Mouse (Mus musculus): Measurements from ENCODE around the gene Cdc42ep2. TPM values are rescaled to one million over a fixed set of nuclear protein-coding genes. Genes with fewer than 3 reads are reported as not detected.

Cdc42ep2 gene
- polyA plus RNA-seq, 1 experiment from 2014 or later = 3.8 TPM

DNA sequence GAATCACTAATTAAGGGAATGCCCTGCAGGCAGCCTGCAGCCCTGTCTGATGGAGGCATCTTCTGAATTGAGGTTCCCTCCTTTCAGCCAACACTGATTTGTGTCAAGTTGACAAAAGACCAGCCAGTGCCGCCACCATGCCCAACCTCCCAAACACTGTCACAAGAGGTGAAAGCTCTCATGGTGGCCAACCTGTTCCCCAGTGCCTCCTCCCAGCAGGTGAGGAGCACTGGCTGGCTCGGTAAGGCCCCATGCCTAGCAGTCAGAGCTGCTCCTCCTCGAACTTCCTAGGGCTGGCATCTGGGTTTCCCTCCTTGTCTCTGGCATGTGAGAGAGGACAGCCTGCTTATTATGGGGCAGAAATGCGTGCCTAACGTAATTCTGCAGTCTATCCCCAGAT, 15.1 kb upstream of the Cdc42ep2 start:
- Histone ChIP-seq H3K4me2 (replicated peaks) (no peak overlapping the region), H3K4me1 (peaks cover 15% of the 10 kb centered on the region), H3K9ac (replicated peaks) (no peak overlapping the region), H3K4me3 (no peak overlapping the region), H3K27ac (replicated peaks) (no peak overlapping the region), H3K9me3 (no peaks in the 10 kb centered on the region), H3K27me3 (no peaks in the 10 kb centered on the region), H3K36me3 (peaks cover 37% of the 10 kb centered on the region)
- WGBS = 91% methylated on average over 5 of the region's 5 CpGs
- no peak for ATAC-seq (ENCODE audit: low FRiP score, low read depth)

DNA sequence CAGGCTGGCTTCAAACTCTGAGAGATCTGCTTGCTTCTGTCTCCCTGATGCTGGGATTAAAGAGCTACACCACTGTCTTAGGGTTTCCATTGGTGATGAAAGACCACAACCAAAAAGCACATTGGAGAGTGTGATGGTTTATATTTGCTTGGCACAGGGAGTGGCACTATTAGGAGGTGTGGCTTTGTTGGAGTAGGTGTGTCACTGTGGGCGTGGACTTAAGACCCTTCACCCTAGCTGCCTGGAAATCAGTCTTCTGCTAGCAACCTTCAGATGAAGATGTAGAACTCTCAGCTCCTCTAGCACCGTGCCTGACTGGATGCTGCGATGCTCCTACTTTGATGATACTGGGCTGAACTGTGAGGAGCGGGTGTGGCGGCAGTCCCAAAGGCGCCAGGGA, 13.9 kb upstream of the Cdc42ep2 start:
- H3K4me1 ChIP-seq = peaks cover 15% of the 10 kb centered on the region
- H3K27me3 ChIP-seq = no peaks in the 10 kb centered on the region
- ATAC-seq (ENCODE audit: low FRiP score, low read depth) = no peak
- no peak overlapping the region for H3K4me2 ChIP-seq (replicated peaks)
- 91% methylated on average over 6 of the region's 6 CpGs for WGBS
- H3K9me3 ChIP-seq = no peaks in the 10 kb centered on the region
- H3K4me3 ChIP-seq = no peak overlapping the region
- peaks cover 30% of the 10 kb centered on the region for H3K36me3 ChIP-seq
- no peak overlapping the region for H3K27ac ChIP-seq (replicated peaks)
- H3K9ac ChIP-seq (replicated peaks) = no peak overlapping the region

DNA sequence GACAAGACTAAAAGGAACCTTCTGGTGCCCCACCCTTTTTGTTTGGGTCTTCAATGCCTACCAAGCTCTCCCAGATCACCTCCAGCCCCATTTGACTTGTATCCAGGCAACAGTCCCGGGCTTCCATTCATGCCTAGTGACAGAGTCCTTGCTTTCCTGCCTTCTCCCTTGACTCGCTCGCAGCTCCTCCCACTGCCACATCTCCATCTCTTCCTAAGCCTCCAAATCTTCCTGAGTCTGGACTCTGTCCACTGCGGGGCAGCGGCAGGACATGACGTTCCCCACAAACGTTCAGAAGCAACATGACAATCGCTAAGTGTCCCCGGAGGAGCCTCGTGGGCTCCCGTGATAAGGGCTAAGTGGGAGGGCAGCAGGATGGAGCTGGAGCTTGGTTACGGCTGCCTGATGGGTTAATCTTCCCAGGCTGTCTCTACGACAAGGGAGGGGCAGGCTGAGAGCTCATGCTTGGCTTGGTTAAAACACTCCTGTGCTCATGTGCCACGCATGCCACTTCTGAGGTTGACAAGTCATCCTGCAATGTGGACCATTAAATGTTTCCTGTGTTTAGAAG, 13.3 kb upstream of the Cdc42ep2 start:
- Histone ChIP-seq H3K4me1 (peaks cover 15% of the 10 kb centered on the region), H3K27ac (replicated peaks) (0 out of 2 replicates have a peak overlapping the region, but pooled peaks have one; percentile 3), H3K27me3 (no peaks in the 10 kb centered on the region), H3K4me3 (0 out of 2 replicates have a peak overlapping the region, but pooled peaks have one; percentile 9), H3K9ac (replicated peaks) (no peak overlapping the region), H3K4me2 (replicated peaks) (peak overlapping the region; percentile 36), H3K36me3 (peaks cover 26% of the 10 kb centered on the region), H3K9me3 (no peaks in the 10 kb centered on the region)
- WGBS = 22% methylated on average over 14 of the region's 14 CpGs
- no peak for ATAC-seq (ENCODE audit: low FRiP score, low read depth)

GRCm38 (mm10) chr19:5937095-5937835, 12.6 kb upstream of the Cdc42ep2 start:
- no peak for ATAC-seq (ENCODE audit: low FRiP score, low read depth)
- Histone ChIP-seq H3K9ac (replicated peaks) (no peak overlapping the region), H3K9me3 (no peaks in the 10 kb centered on the region), H3K27me3 (no peaks in the 10 kb centered on the region), H3K4me2 (replicated peaks) (peak overlapping the region; percentile 36; the same call in 1 of the 2 replicates), H3K4me1 (peaks cover 15% of the 10 kb centered on the region), H3K36me3 (peaks cover 19% of the 10 kb centered on the region), H3K27ac (replicated peaks) (0 out of 2 replicates have a peak overlapping the region, but pooled peaks have one; percentile 3), H3K4me3 (no peak overlapping the region)
- WGBS = 66% methylated on average over 21 of the region's 21 CpGs

DNA sequence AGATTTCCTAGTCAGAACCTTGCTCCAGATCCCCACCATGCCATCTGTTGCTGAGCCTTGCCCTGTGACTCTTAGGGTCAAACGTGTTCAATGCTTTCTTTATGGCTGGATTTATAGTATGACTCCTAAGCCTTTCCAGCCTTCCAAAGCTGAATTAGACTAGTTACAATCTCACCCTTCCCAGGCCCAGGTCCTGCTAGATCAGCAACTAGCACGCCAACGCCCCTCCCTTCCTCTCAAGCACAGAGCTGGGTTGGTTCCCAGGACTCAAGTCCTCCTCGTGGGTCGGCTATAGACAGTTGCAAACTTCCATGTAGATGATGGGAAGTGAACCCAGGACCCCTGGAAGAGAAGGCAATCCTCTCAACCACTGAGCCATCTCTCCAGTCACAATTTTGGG, 11.1 kb upstream of the Cdc42ep2 start:
- H3K4me2 ChIP-seq (replicated peaks) = no peak overlapping the region
- H3K9ac ChIP-seq (replicated peaks) = no peak overlapping the region
- no peak overlapping the region for H3K27ac ChIP-seq (replicated peaks)
- H3K9me3 ChIP-seq = no peaks in the 10 kb centered on the region
- H3K36me3 ChIP-seq = peaks cover 9% of the 10 kb centered on the region
- no peaks in the 10 kb centered on the region for H3K27me3 ChIP-seq
- no peak overlapping the region for H3K4me3 ChIP-seq
- ATAC-seq (ENCODE audit: low FRiP score, low read depth) = no peak
- WGBS = 82% methylated on average over 5 of the region's 5 CpGs
- peaks cover 15% of the 10 kb centered on the region for H3K4me1 ChIP-seq

DNA sequence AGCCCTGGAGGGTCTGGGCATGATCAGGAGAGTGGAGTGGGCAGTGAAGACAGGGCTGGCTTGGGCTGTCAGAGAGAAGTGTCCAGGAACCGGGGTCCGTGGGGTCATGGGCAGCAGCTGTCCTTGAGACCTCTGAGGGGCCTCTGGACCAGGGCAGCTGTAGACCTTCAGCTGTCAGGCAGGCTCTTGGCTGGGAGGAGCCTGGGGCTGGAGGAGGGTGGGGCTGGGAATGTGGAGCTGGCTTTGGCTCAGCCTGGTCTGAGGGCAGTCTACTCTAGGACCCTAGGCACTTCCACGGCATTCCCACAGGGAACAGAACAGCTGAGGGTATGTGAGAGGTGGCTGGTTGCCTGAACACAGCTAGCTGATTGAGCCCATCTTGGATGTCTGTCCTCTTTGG, 10.7 kb upstream of the Cdc42ep2 start:
- no peak overlapping the region for H3K4me3 ChIP-seq
- H3K9ac ChIP-seq (replicated peaks) = no peak overlapping the region
- H3K4me2 ChIP-seq (replicated peaks) = no peak overlapping the region
- no peak for ATAC-seq (ENCODE audit: low FRiP score, low read depth)
- 80% methylated on average over 3 of the region's 3 CpGs for WGBS
- H3K27ac ChIP-seq (replicated peaks) = no peak overlapping the region
- H3K4me1 ChIP-seq = peaks cover 15% of the 10 kb centered on the region
- no peaks in the 10 kb centered on the region for H3K9me3 ChIP-seq
- no peaks in the 10 kb centered on the region for H3K27me3 ChIP-seq
- peaks cover 9% of the 10 kb centered on the region for H3K36me3 ChIP-seq

GRCm38 (mm10) chr19:5929634-5930596, 5.3 kb upstream of the Cdc42ep2 start:
- 77% methylated on average over 14 of the region's 14 CpGs for WGBS
- Histone ChIP-seq H3K27ac (replicated peaks) (0 out of 2 replicates have a peak overlapping the region, but pooled peaks have one; percentile 6), H3K9me3 (no peaks in the 10 kb centered on the region), H3K4me3 (no peak overlapping the region), H3K9ac (replicated peaks) (no peak overlapping the region), H3K4me2 (replicated peaks) (no peak overlapping the region), H3K27me3 (peaks cover 16% of the 10 kb centered on the region), H3K4me1 (peaks cover 5% of the 10 kb centered on the region; the same call in 1 of the 2 replicates), H3K36me3 (no peaks in the 10 kb centered on the region)
- ATAC-seq (ENCODE audit: low FRiP score, low read depth) = no peak

DNA sequence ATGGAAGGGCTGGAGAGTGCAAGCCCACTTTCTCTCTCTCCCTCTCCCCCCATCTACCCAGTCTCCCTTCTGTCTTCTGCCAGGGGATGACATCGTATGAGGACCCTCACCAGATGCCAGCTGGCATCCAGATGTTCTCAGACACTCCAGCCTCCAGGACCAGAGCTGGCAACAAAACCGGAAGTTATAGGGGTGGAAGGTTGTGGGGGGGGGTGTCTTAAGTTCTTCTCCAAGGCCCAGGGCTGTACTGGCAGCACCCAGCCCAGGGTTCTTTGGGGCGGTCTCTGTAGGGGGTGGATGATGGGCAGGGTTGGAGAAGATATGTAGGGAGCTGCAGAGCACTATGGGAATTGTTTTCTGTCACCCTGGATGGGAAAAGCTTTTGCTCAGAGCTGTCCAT, 3.9 kb upstream of the Cdc42ep2 start:
- Histone ChIP-seq H3K9me3 (no peaks in the 10 kb centered on the region), H3K27me3 (peaks cover 17% of the 10 kb centered on the region), H3K36me3 (no peaks in the 10 kb centered on the region), H3K4me2 (replicated peaks) (no peak overlapping the region), H3K4me3 (no peak overlapping the region), H3K27ac (replicated peaks) (no peak overlapping the region), H3K4me1 (peaks cover 17% of the 10 kb centered on the region), H3K9ac (replicated peaks) (no peak overlapping the region)
- ATAC-seq (ENCODE audit: low FRiP score, low read depth) = no peak
- 79% methylated on average over 3 of the region's 3 CpGs for WGBS

GRCm38 (mm10) chr19:5928104-5928503, 3.5 kb upstream of the Cdc42ep2 start:
- H3K9me3 ChIP-seq = no peaks in the 10 kb centered on the region
- H3K27me3 ChIP-seq = peaks cover 17% of the 10 kb centered on the region
- H3K4me1 ChIP-seq = peaks cover 17% of the 10 kb centered on the region
- no peak overlapping the region for H3K4me2 ChIP-seq (replicated peaks)
- H3K36me3 ChIP-seq = no peaks in the 10 kb centered on the region
- no peak overlapping the region for H3K9ac ChIP-seq (replicated peaks)
- H3K4me3 ChIP-seq = no peak overlapping the region
- no peak for ATAC-seq (ENCODE audit: low FRiP score, low read depth)
- H3K27ac ChIP-seq (replicated peaks) = no peak overlapping the region
- 82% methylated on average over 6 of the region's 6 CpGs for WGBS

DNA sequence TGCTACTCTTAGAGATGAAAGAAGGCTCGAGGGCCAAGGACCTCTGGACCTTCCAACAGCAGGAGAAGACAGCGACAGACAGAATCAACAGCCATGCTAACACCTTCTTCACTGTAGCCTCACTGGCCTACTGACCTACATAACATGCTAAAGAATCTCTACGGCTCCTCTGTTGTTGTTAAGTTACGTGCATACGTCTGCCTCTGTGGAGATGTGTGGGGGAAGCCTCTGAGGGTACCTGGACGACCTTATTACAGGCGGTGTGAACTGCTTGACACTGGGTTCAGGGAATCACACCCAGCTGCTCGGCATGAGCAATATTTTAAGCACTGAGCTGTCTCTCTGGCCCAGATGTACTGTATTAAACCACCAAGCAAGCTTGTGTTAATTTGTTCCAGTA, 2.9 kb upstream of the Cdc42ep2 start:
- H3K27me3 ChIP-seq = peaks cover 17% of the 10 kb centered on the region
- H3K9me3 ChIP-seq = no peaks in the 10 kb centered on the region
- ATAC-seq (ENCODE audit: low FRiP score, low read depth) = no peak
- H3K4me1 ChIP-seq = peaks cover 17% of the 10 kb centered on the region
- no peaks in the 10 kb centered on the region for H3K36me3 ChIP-seq
- H3K4me3 ChIP-seq = no peak overlapping the region
- H3K9ac ChIP-seq (replicated peaks) = no peak overlapping the region
- H3K4me2 ChIP-seq (replicated peaks) = no peak overlapping the region
- WGBS = 77% methylated on average over 8 of the region's 8 CpGs
- no peak overlapping the region for H3K27ac ChIP-seq (replicated peaks)

DNA sequence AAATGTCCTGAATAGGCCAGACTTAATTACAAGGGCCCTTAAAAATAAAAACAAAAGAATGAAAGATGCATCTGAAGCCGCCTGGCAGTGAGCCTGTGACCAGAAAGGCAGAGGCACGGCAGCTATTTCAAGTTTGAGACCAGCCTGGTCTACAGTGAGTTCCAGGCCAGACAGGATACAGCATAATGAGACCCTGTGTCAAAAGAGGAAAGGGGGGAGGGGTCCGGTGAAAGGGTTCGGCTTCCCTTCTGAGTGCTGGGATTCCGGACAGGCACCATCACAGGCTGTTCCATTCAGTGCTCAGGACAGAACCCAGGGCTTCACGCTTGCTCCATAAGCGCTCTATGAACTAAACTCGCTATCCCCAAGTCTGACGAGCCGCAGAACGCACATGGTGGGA, 2.4 kb upstream of the Cdc42ep2 start:
- no peak overlapping the region for H3K9ac ChIP-seq (replicated peaks)
- H3K27me3 ChIP-seq = peaks cover 17% of the 10 kb centered on the region
- peaks cover 17% of the 10 kb centered on the region for H3K4me1 ChIP-seq
- H3K36me3 ChIP-seq = no peaks in the 10 kb centered on the region
- H3K4me2 ChIP-seq (replicated peaks) = no peak overlapping the region
- no peaks in the 10 kb centered on the region for H3K9me3 ChIP-seq
- no peak overlapping the region for H3K27ac ChIP-seq (replicated peaks)
- no peak for ATAC-seq (ENCODE audit: low FRiP score, low read depth)
- no peak overlapping the region for H3K4me3 ChIP-seq
- WGBS = 80% methylated on average over 11 of the region's 11 CpGs

All from midbrain, embryonic 12.5 days (tissue).